Mouse (Mus musculus): ENCODE data around the gene Tmem26.

DNA sequence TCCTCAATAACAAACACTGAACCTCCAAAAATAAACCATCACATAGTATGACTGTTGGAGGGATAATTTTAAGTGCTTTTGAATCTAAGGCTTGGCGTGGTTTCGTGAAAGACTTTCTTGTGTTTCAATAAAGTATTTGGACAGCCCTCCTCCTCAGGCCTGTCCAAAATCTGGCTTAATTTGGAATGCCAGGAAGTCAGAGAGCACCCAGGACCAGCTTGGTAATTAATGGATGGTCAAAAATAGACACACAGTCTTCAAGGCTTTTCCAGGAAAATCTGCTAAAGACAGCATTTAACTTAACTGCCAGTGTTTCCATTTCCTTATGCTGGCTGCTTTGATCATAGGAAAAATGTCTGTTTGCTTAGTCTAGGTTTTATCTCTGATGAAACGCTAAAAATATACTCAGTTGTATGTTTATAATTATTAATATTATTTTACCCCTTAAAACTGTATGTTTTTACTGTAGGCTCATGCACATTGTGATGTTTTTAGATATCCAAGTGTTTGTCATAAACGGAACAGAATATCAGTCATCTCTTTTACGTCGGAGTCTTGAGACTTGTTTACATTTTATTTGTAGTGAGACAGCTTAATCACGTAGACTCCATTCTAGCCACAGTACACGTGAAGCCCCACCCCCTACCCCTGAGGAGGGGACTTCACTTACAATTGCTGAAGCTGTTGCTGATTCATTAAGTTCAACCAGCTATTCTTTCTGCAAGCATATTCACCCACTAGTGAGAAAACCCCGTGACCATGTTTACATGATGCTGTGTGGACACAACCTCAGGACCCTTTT is 57.8 kb downstream of the Tmem26 start:
- TF ChIP-seq POLR2A (IDR thresholded peaks at IDR 0.05; ENCODE audit: insufficient read depth, low read depth, low read length) (no peak), CTCF (IDR thresholded peaks at IDR 0.05; ENCODE audit: insufficient read depth, low read depth, low read length) (no peak)
